Mouse (Mus musculus) heart, postnatal 0 days (tissue): ENCODE data around the gene Tyro3. TPM values are rescaled to one million over a fixed set of nuclear protein-coding genes. Genes with fewer than 3 reads are reported as not detected.
A peak's percentile ranks its signal among the peaks of the same experiment; 100 is the strongest.

ENCODE experiments used
- ATAC-seq: fragments of 200-750 bp; cut with Nextera tagmentation; 2 replicates; pipeline ENCODE4 v1.8.0; 2017; ENCODE audit warnings: low read depth, moderate number of reproducible peaks, moderate library complexity; ENCODE audit not compliant: insufficient read depth
- DNase-seq: peaks from one replicate; pipeline ENCODE4 v3.0.0-alpha.2; 2016; ENCODE audit warnings: low spot score
- H3K27ac ChIP-seq: fragments of 300-500 bp; sonication (generic); 2 replicates; pipeline ENCODE4 v1.5.1; 2014; ENCODE audit warnings: low read depth, mild to moderate bottlenecking
- H3K27me3 ChIP-seq: fragments of 300-500 bp; sonication (generic); 2 replicates; pipeline ENCODE4 v1.6.1; 2014; ENCODE audit warnings: low read length, mixed read lengths; ENCODE audit not compliant: control insufficient read depth, insufficient read depth
- H3K36me3 ChIP-seq: fragments of 300-500 bp; sonication (generic); replicated peaks from 2 replicates; pipeline ENCODE4 v1.6.1; 2014; ENCODE audit warnings: low read length, mixed read lengths; ENCODE audit not compliant: control insufficient read depth, insufficient read depth
- H3K4me1 ChIP-seq: fragments of 300-500 bp; sonication (generic); 2 replicates; pipeline ENCODE4 v1.6.1; 2014; ENCODE audit warnings: antibody characterized with exemption; ENCODE audit not compliant: control insufficient read depth, insufficient read depth
- H3K4me2 ChIP-seq: fragments of 300-500 bp; sonication (generic); 2 replicates; pipeline ENCODE4 v1.6.1; 2014; ENCODE audit warnings: low read depth, mild to moderate bottlenecking, low read length, moderate library complexity
- H3K4me3 ChIP-seq: fragments of 300-500 bp; sonication (generic); 2 replicates; pipeline ENCODE4 v1.5.1; 2014; ENCODE audit warnings: low read depth, low read length
- H3K9ac ChIP-seq: fragments of 300-500 bp; sonication (generic); replicated peaks from 2 replicates; pipeline ENCODE4 v1.6.1; 2014; ENCODE audit warnings: low read depth, low read length, mixed read lengths
- H3K9me3 ChIP-seq: fragments of 300-500 bp; sonication (generic); replicated peaks from 2 replicates; pipeline ENCODE4 v1.6.1; 2016; ENCODE audit warnings: low read length; ENCODE audit not compliant: control insufficient read depth
- CTCF ChIP-seq: IDR thresholded peaks from 2 replicates; pipeline ENCODE4 v1.5.1; 2016; ENCODE audit warnings: antibody characterized with exemption, control low read depth, low read depth
- EP300 ChIP-seq: IDR thresholded peaks from 2 replicates; pipeline ENCODE4 v1.6.1; 2016; ENCODE audit warnings: antibody characterized with exemption, low read depth
- WGBS: fragments of 180-500 bp; shearing (Covaris S2); extraction: QIAGEN DNeasy Blood & Tissue Kit; methylation state at CpG from one replicate; pipeline ENCODE4 v1.1.7; 2014; 5-methylcytosine and 5-hydroxymethylcytosine counted together
- polyA plus RNA-seq: library from polyadenylated mRNA; unstranded; fragments of >200 nt; fragmentation: Nextera tagmentation; extraction: Ambion mirVana; gene quantifications from 2 replicates; pipeline ENCODE4 v1.2.1, GENCODE M21; 2015
- total RNA-seq: library from RNA; depleted of rRNA; stranded (reverse); fragments of >200 nt; gene quantifications from 2 replicates; pipeline ENCODE4 v1.2.3, GENCODE M21; 2014; ENCODE audit warnings: low replicate concordance

The Tyro3 gene
- total and polyA plus RNA-seq, 2 experiments from 2014 or later = 3.1 to 19.0 TPM

DNA sequence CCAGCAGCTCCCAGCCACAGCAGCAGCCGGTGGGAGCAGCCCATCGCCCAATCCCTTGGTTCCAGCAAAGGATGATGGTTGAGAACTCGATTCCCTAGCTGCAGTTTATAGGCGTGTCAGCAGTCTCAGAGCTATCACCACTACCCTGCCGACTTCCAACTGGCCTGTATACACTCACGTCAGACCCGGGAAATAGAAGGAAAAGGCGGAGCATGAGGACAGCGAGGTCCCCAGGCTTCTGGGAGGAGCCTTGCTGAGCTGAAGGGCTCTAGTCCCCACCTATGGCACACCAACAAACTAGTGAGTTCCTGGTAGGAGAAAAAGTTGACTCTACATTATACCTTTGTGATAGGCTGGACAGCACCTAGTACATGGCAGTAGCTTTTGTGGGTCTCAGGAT, 37.3 kb upstream of the Tyro3 start, which contains the start of gene Ltk:
Ltk (minus strand) TSS at position 181 of the 400 bp plus-strand sequence.
- no peaks in the 10 kb centered on the region for H3K9me3 ChIP-seq
- no peak within 1 kb of the TSS for H3K4me3 ChIP-seq
- ATAC-seq (no peak), DNase-seq (no peak)
- H3K27me3 ChIP-seq = peaks cover 51% of the 10 kb centered on the region
- TF ChIP-seq CTCF (no peak), EP300 (no peak)
- peaks cover 15% of the 10 kb centered on the region; the same call in 1 of the 2 replicates for H3K36me3 ChIP-seq
- 15% methylated on average over 9 of the region's 9 CpGs for whole genome bisulfite sequencing
- H3K4me1 ChIP-seq = 0 out of 2 replicates have a peak, but pooled peaks cover 11% of the 10 kb centered on the region
- no peak within 1 kb of the TSS for H3K4me2 ChIP-seq
- H3K9ac ChIP-seq = no peak within 1 kb of the TSS
- H3K27ac ChIP-seq = no peak within 1 kb of the TSS

DNA sequence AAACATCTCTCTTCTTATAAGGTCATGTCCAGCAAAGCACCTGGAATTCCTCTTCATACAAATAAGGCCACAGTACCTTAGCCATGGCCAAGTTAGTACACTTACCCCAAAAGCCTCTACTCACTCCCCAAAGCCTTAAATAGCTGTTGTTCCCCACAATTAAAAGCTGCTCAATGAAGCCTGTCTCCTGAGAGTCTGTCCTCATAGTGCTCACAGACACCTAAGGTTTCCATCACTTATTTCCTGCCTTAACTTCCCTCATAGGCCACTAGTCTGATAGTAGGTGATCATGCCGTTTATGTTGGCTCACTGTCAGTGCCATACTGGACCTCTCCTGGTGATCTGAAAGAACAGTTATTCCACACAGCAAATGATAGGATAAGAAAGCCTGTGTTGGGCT, 35.3 kb upstream of the Tyro3 start:
- ATAC-seq = no peak
- Histone ChIP-seq H3K9ac (no peak overlapping the region), H3K9me3 (no peaks in the 10 kb centered on the region), H3K36me3 (peaks cover 18% of the 10 kb centered on the region), H3K27ac (no peak overlapping the region), H3K27me3 (peaks cover 37% of the 10 kb centered on the region), H3K4me1 (0 out of 2 replicates have a peak, but pooled peaks cover 11% of the 10 kb centered on the region), H3K4me3 (no peak overlapping the region), H3K4me2 (no peak overlapping the region)
- no peak for TF ChIP-seq EP300
- no peak for TF ChIP-seq CTCF
- 46% methylated on average over 1 of the region's 1 CpGs for WGBS
- DNase-seq = no peak

GRCm38 (mm10) chr2:119763924-119764323, 33.6 kb upstream of the Tyro3 start:
- H3K4me2 ChIP-seq = no peak overlapping the region
- WGBS = 46% methylated on average over 4 of the region's 4 CpGs

DNA sequence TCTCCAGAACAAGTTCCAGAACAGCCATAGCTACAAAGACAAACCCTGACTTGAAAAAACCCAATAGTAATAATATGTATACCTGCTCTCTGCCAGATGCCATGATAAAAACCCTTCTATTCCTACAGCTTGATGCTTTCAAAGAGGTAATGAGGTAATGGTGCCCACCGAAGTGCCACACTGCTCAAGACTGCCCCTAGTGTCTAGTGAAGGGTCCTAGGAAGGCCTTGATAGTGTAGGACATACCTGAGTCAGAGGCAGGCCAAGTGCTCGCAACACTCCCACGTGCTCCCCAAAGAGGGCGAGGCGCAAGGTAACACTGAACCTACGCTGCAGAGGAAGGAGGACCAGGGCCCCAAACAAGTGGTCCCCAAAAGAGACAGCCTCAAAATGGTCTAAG, 30.3 kb upstream of the Tyro3 start:
- H3K27me3 ChIP-seq = no peaks in the 10 kb centered on the region
- H3K9ac ChIP-seq = no peak overlapping the region
- ATAC-seq (no peak), DNase-seq (no peak)
- H3K4me1 ChIP-seq = no peaks in the 10 kb centered on the region
- no peak overlapping the region for H3K4me2 ChIP-seq
- H3K4me3 ChIP-seq = no peak overlapping the region
- WGBS = 93% methylated on average over 6 of the region's 6 CpGs
- no peaks in the 10 kb centered on the region for H3K9me3 ChIP-seq
- TF ChIP-seq EP300 (no peak), CTCF (peak; percentile 24)
- H3K27ac ChIP-seq = no peak overlapping the region
- H3K36me3 ChIP-seq = peaks cover 56% of the 10 kb centered on the region

More at GRCm38 (mm10) chr2:119763924-119764323, 33.6 kb upstream of the Tyro3 start:
- Histone ChIP-seq H3K9me3 (no peaks in the 10 kb centered on the region), H3K9ac (no peak overlapping the region), H3K27me3 (peaks cover 21% of the 10 kb centered on the region), H3K4me3 (no peak overlapping the region), H3K27ac (no peak overlapping the region), H3K36me3 (peaks cover 30% of the 10 kb centered on the region), H3K4me1 (no peaks in the 10 kb centered on the region)
- DNase-seq = no peak
- ATAC-seq = no peak
- TF ChIP-seq EP300 (no peak), CTCF (no peak)

- peak within 1 kb of the TSS; percentile 66 for H3K4me3 ChIP-seq
- no peaks in the 10 kb centered on the region for H3K9me3 ChIP-seq
- no peaks in the 10 kb centered on the region for H3K4me1 ChIP-seq
- under 1% methylated on average over 44 of the region's 44 CpGs for WGBS
- peak within 1 kb of the TSS; percentile 70 for H3K27ac ChIP-seq
- peak; percentile 93 for ATAC-seq
- TF ChIP-seq EP300 = no peak
- no peak for TF ChIP-seq CTCF
- DNase-seq = peak; percentile 77
- no peaks in the 10 kb centered on the region for H3K27me3 ChIP-seq
- peaks cover 9% of the 10 kb centered on the region for H3K36me3 ChIP-seq
- peak within 1 kb of the TSS; percentile 58 for H3K9ac ChIP-seq
- peak within 1 kb of the TSS; percentile 85 for H3K4me2 ChIP-seq
These were observed 10.2 kb upstream of the Tyro3 start, which contains the start of gene Rpap1 for GRCm38 (mm10) chr2:119787206-119787883. Gene Rpap1, minus strand, starts transcription at chr2:119787537.

DNA sequence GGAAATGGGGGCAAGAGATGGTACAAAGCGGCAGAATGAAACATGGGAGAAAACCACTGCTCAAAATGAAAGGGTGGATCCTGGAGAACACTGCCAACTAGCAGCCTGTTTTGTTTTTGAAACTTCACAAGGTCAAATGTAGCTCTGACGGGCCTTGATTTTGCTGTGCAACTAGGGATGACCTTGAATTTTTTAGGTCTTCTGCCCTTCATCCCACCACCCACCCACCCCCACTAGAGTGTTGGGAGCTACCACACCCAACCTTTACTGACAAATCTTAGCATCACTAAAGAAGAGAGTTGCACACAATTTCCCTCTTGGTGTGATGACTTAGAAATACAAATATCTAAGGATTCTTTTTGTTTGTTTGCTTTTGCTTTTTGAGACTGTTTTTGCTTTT, 7.5 kb upstream of the Tyro3 start:
- H3K4me2 ChIP-seq = no peak overlapping the region
- DNase-seq = no peak
- TF ChIP-seq CTCF = no peak
- no peak for TF ChIP-seq EP300
- no peak overlapping the region for H3K4me3 ChIP-seq
- H3K27me3 ChIP-seq = no peaks in the 10 kb centered on the region
- WGBS = 70% methylated on average over 2 of the region's 2 CpGs
- no peaks in the 10 kb centered on the region for H3K9me3 ChIP-seq
- H3K36me3 ChIP-seq = no peaks in the 10 kb centered on the region; the same call in 1 of the 2 replicates
- H3K9ac ChIP-seq = no peak overlapping the region
- no peaks in the 10 kb centered on the region for H3K4me1 ChIP-seq
- no peak overlapping the region for H3K27ac ChIP-seq
- ATAC-seq = no peak
